Mouse (Mus musculus) heart, embryonic 11.5 days (tissue): Measurements from ENCODE around the gene Uqcrc2. TPM values are rescaled to one million over a fixed set of nuclear protein-coding genes. Genes with fewer than 3 reads are reported as not detected.

Experiments used
- ATAC-seq: fragments of 200-750 bp; cut with Nextera tagmentation; replicated peaks from 2 replicates; pipeline ENCODE4 v1.8.0; 2017; ENCODE audit warnings: moderate library complexity; ENCODE audit not compliant: insufficient number of reproducible peaks, low FRiP score, low TSS enrichment
- H3K27ac ChIP-seq: fragments of 300-500 bp; sonication (generic); 2 replicates; pipeline ENCODE4 v1.5.1; 2014; ENCODE audit warnings: mild to moderate bottlenecking, low read depth, low read length
- H3K27me3 ChIP-seq: fragments of 300-500 bp; sonication (generic); 2 replicates; pipeline ENCODE4 v1.6.1; 2014; ENCODE audit warnings: mild to moderate bottlenecking, low read length, mixed read lengths; ENCODE audit not compliant: control insufficient read depth, insufficient read depth
- H3K36me3 ChIP-seq: fragments of 300-500 bp; sonication (generic); 2 replicates; pipeline ENCODE4 v1.6.1; 2014; ENCODE audit warnings: mild to moderate bottlenecking, low read length, moderate library complexity, mixed read lengths; ENCODE audit not compliant: control insufficient read depth, insufficient read depth
- H3K4me1 ChIP-seq: fragments of 300-500 bp; sonication (generic); 2 replicates; pipeline ENCODE4 v1.6.1; 2014; ENCODE audit warnings: low read length; ENCODE audit not compliant: control insufficient read depth, insufficient read depth
- H3K4me2 ChIP-seq: fragments of 300-500 bp; sonication (generic); 2 replicates; pipeline ENCODE4 v1.6.1; 2014; ENCODE audit warnings: mild to moderate bottlenecking, moderate library complexity
- H3K4me3 ChIP-seq: fragments of 300-500 bp; sonication (generic); 2 replicates; pipeline ENCODE4 v1.5.1; 2014; ENCODE audit warnings: low read depth, low read length
- H3K9ac ChIP-seq: fragments of 300-500 bp; sonication (generic); 2 replicates; pipeline ENCODE4 v1.6.1; 2014; ENCODE audit warnings: mild to moderate bottlenecking, low read depth, low read length, moderate library complexity
- H3K9me3 ChIP-seq: fragments of 300-500 bp; sonication (generic); replicated peaks from 2 replicates; pipeline ENCODE4 v1.6.1; 2016; ENCODE audit warnings: low read length; ENCODE audit not compliant: control insufficient read depth
- whole genome bisulfite sequencing: fragments of 180-500 bp; shearing (Covaris S2); extraction: QIAGEN DNeasy Blood & Tissue Kit; methylation state at CpG from one replicate; pipeline ENCODE4 v1.1.7; 2014; ENCODE audit not compliant: insufficient replicate concordance; 5-methylcytosine and 5-hydroxymethylcytosine counted together
- polyA plus RNA-seq: library from polyadenylated mRNA; unstranded; fragments of >200 nt; fragmentation: Nextera tagmentation; extraction: Ambion mirVana; gene quantifications from 2 replicates; pipeline ENCODE4 v1.2.1, GENCODE M21; 2014

Uqcrc2 gene
- polyA plus RNA-seq, 1 experiment from 2014 or later: 429 TPM

- H3K9ac ChIP-seq: peak overlapping the region; percentile 97
- peak overlapping the region; percentile 93 for H3K27ac ChIP-seq
- peak; percentile 62 for ATAC-seq
- H3K4me2 ChIP-seq: peak overlapping the region; percentile 81
- peak overlapping the region; percentile 88 for H3K4me3 ChIP-seq
- H3K27me3 ChIP-seq: no peaks in the 10 kb centered on the region
- H3K4me1 ChIP-seq: 0 out of 2 replicates have a peak, but pooled peaks cover 6% of the 10 kb centered on the region
- no peaks in the 10 kb centered on the region for H3K9me3 ChIP-seq
- H3K36me3 ChIP-seq: peaks cover 6% of the 10 kb centered on the region
- under 1% methylated on average over 32 of the region's 32 CpGs for WGBS
These were observed 396 bp downstream of the Uqcrc2 start for GRCm38 (mm10) chr7:120635362-120635781.

- H3K9ac ChIP-seq: peak overlapping the region; percentile 97
- peak overlapping the region; percentile 81 for H3K4me2 ChIP-seq
- H3K27ac ChIP-seq: peak overlapping the region; percentile 93
- ATAC-seq: no peak
- H3K36me3 ChIP-seq: peaks cover 7% of the 10 kb centered on the region
- H3K27me3 ChIP-seq: no peaks in the 10 kb centered on the region
- 0 out of 2 replicates have a peak, but pooled peaks cover 6% of the 10 kb centered on the region for H3K4me1 ChIP-seq
- peak overlapping the region; percentile 88 for H3K4me3 ChIP-seq
- WGBS: 3% methylated on average over 11 of the region's 11 CpGs
- H3K9me3 ChIP-seq: no peaks in the 10 kb centered on the region
These were observed 845 bp downstream of the Uqcrc2 start for GRCm38 (mm10) chr7:120635821-120636220.

GRCm38 (mm10) chr7:120643217-120643616 lies 8.2 kb downstream of the Uqcrc2 start:
- no peak overlapping the region for H3K4me3 ChIP-seq
- no peak for ATAC-seq
- no peak overlapping the region for H3K4me2 ChIP-seq
- no peaks in the 10 kb centered on the region for H3K4me1 ChIP-seq
- no peak overlapping the region for H3K9ac ChIP-seq
- no peaks in the 10 kb centered on the region for H3K27me3 ChIP-seq
- no peak overlapping the region for H3K27ac ChIP-seq
- no peaks in the 10 kb centered on the region for H3K9me3 ChIP-seq
- H3K36me3 ChIP-seq: peaks cover 31% of the 10 kb centered on the region
- WGBS: 65% methylated on average over 4 of the region's 4 CpGs

GRCm38 (mm10) chr7:120647849-120648248 lies 12.9 kb downstream of the Uqcrc2 start:
- no peaks in the 10 kb centered on the region for H3K27me3 ChIP-seq
- no peak overlapping the region for H3K27ac ChIP-seq
- no peak for ATAC-seq
- H3K9ac ChIP-seq: no peak overlapping the region
- H3K9me3 ChIP-seq: no peaks in the 10 kb centered on the region
- no peak overlapping the region for H3K4me2 ChIP-seq
- no peak overlapping the region for H3K4me3 ChIP-seq
- WGBS: 79% methylated on average over 2 of the region's 2 CpGs
- H3K36me3 ChIP-seq: peaks cover 39% of the 10 kb centered on the region
- no peaks in the 10 kb centered on the region for H3K4me1 ChIP-seq

GRCm38 (mm10) chr7:120662079-120662478 lies 27.1 kb downstream of the Uqcrc2 start:
- H3K27ac ChIP-seq: no peak overlapping the region
- 91% methylated on average over 4 of the region's 4 CpGs for WGBS
- H3K4me2 ChIP-seq: no peak overlapping the region
- ATAC-seq: no peak
- H3K4me1 ChIP-seq: no peaks in the 10 kb centered on the region
- no peaks in the 10 kb centered on the region for H3K27me3 ChIP-seq
- H3K9ac ChIP-seq: no peak overlapping the region
- H3K4me3 ChIP-seq: no peak overlapping the region
- no peaks in the 10 kb centered on the region for H3K9me3 ChIP-seq
- peaks cover 19% of the 10 kb centered on the region for H3K36me3 ChIP-seq

GRCm38 (mm10) chr7:120670153-120670875 lies 35.3 kb downstream of the Uqcrc2 start, which contains the start of gene Pdzd9:
TSS of gene Pdzd9 (minus strand) at chr7:120670343.
- Histone ChIP-seq H3K4me3 (no peak within 1 kb of the TSS), H3K4me1 (no peaks in the 10 kb centered on the region), H3K27me3 (no peaks in the 10 kb centered on the region), H3K4me2 (no peak within 1 kb of the TSS), H3K27ac (no peak within 1 kb of the TSS), H3K36me3 (no peaks in the 10 kb centered on the region), H3K9me3 (no peaks in the 10 kb centered on the region), H3K9ac (no peak within 1 kb of the TSS)
- WGBS: 22% methylated on average over 14 of the region's 14 CpGs
- ATAC-seq: no peak

- H3K9ac ChIP-seq: no peak overlapping the region
- H3K9me3 ChIP-seq: no peaks in the 10 kb centered on the region
- ATAC-seq: no peak
- no peak overlapping the region for H3K4me3 ChIP-seq
- no peak overlapping the region for H3K27ac ChIP-seq
- H3K27me3 ChIP-seq: no peaks in the 10 kb centered on the region
- no peaks in the 10 kb centered on the region for H3K36me3 ChIP-seq
- peaks cover under 1% of the 10 kb centered on the region; the same call in 1 of the 2 replicates for H3K4me1 ChIP-seq
- H3K4me2 ChIP-seq: no peak overlapping the region
- 58% methylated on average over 2 of the region's 2 CpGs for WGBS
These were observed 36.3 kb downstream of the Uqcrc2 start for GRCm38 (mm10) chr7:120671271-120671670.

GRCm38 (mm10) chr7:120677001-120677643 lies 42.1 kb downstream of the Uqcrc2 start, which contains the start of gene Mosmo:
TSS of gene Mosmo (plus strand) at chr7:120677618.
- peak; percentile 91 for ATAC-seq
- Histone ChIP-seq H3K4me3 (peak within 1 kb of the TSS; percentile 95), H3K9ac (peak within 1 kb of the TSS; percentile 96), H3K27ac (peak within 1 kb of the TSS; percentile 75), H3K4me1 (peaks cover 31% of the 10 kb centered on the region), H3K36me3 (no peaks in the 10 kb centered on the region), H3K9me3 (no peaks in the 10 kb centered on the region), H3K27me3 (no peaks in the 10 kb centered on the region), H3K4me2 (peak within 1 kb of the TSS; percentile 84)
- WGBS: under 1% methylated on average over 27 of the region's 44 CpGs
